Mouse (Mus musculus) midbrain, embryonic 14.5 days (tissue): ENCODE results near the gene Zrsr1. TPM values are rescaled to one million over a fixed set of nuclear protein-coding genes. Genes with fewer than 3 reads are reported as not detected.

Source experiments
- ATAC-seq: fragments of 200-750 bp; cut with Nextera tagmentation; 2 replicates; pipeline ENCODE4 v1.8.0; 2017; ENCODE audit warnings: moderate number of reproducible peaks, moderate library complexity; ENCODE audit not compliant: low FRiP score, low TSS enrichment
- DNase-seq: peaks from one replicate; pipeline ENCODE4 v3.0.0-alpha.2; 2015
- H3K27ac ChIP-seq: fragments of 300-500 bp; sonication (generic); replicated peaks from 2 replicates; pipeline ENCODE4 v1.5.1; 2014; ENCODE audit warnings: mild to moderate bottlenecking, low read depth, low read length, moderate library complexity
- H3K27me3 ChIP-seq: fragments of 300-500 bp; sonication (generic); 2 replicates; pipeline ENCODE4 v1.6.1; 2014; ENCODE audit warnings: low read length, control low read depth, mixed read lengths; ENCODE audit not compliant: control insufficient read depth, insufficient read depth
- H3K36me3 ChIP-seq: fragments of 300-500 bp; sonication (generic); 2 replicates; pipeline ENCODE4 v1.6.1; 2014; ENCODE audit warnings: low read length, control low read depth; ENCODE audit not compliant: control insufficient read depth, insufficient read depth
- H3K4me1 ChIP-seq: fragments of 300-500 bp; sonication (generic); 2 replicates; pipeline ENCODE4 v1.6.1; 2014; ENCODE audit warnings: mild to moderate bottlenecking, antibody characterized with exemption, low read length, control low read depth; ENCODE audit not compliant: control insufficient read depth, insufficient read depth
- H3K4me2 ChIP-seq: fragments of 300-500 bp; sonication (generic); 2 replicates; pipeline ENCODE4 v1.6.1; 2014; ENCODE audit warnings: mild to moderate bottlenecking, low read length, moderate library complexity
- H3K4me3 ChIP-seq: fragments of 300-500 bp; sonication (generic); replicated peaks from 2 replicates; pipeline ENCODE4 v1.5.1; 2014; ENCODE audit warnings: low read depth, low read length
- H3K9ac ChIP-seq: fragments of 300-500 bp; sonication (generic); replicated peaks from 2 replicates; pipeline ENCODE4 v1.6.1; 2014; ENCODE audit warnings: mild to moderate bottlenecking, low read length, moderate library complexity
- H3K9me3 ChIP-seq: fragments of 300-500 bp; sonication (generic); 2 replicates; pipeline ENCODE4 v1.6.1; 2016; ENCODE audit warnings: low read length, control low read depth, mixed read lengths; ENCODE audit not compliant: control insufficient read depth
- WGBS: fragments of 180-500 bp; shearing (Covaris S2); extraction: QIAGEN DNeasy Blood & Tissue Kit; methylation state at CpG from one replicate; pipeline ENCODE4 v1.1.7; 2014; 5-methylcytosine and 5-hydroxymethylcytosine counted together
- polyA plus RNA-seq: library from polyadenylated mRNA; unstranded; fragments of >200 nt; fragmentation: Nextera tagmentation; extraction: Ambion mirVana; gene quantifications from 2 replicates; pipeline ENCODE4 v1.2.1, GENCODE M21; 2014

The Zrsr1 gene
- polyA plus RNA-seq, 1 experiment from 2014 or later, result 5.8 TPM

GRCm38 (mm10) chr11:22991218-22991835 lies 19.5 kb downstream of the Zrsr1 start:
- Histone ChIP-seq H3K4me2 (peak overlapping the region; percentile 98), H3K27me3 (no peaks in the 10 kb centered on the region), H3K4me3 (peak overlapping the region; percentile 79), H3K4me1 (peaks cover 14% of the 10 kb centered on the region), H3K36me3 (peaks cover 28% of the 10 kb centered on the region), H3K27ac (0 out of 2 replicates have a peak overlapping the region, but pooled peaks have one; percentile 89), H3K9me3 (no peaks in the 10 kb centered on the region), H3K9ac (peak overlapping the region; percentile 78)
- 12% methylated on average over 14 of the region's 14 CpGs for WGBS
- no peak for ATAC-seq
- DNase-seq, result no peak

GRCm38 (mm10) chr11:22994271-22994670 lies 22.5 kb downstream of the Zrsr1 start:
- no peak for DNase-seq
- Histone ChIP-seq H3K9ac (no peak overlapping the region), H3K27me3 (no peaks in the 10 kb centered on the region), H3K4me3 (no peak overlapping the region), H3K4me2 (no peak overlapping the region), H3K9me3 (no peaks in the 10 kb centered on the region), H3K36me3 (peaks cover 54% of the 10 kb centered on the region), H3K4me1 (peaks cover 14% of the 10 kb centered on the region), H3K27ac (no peak overlapping the region)
- 97% methylated on average over 2 of the region's 2 CpGs for WGBS
- ATAC-seq, result no peak

- peaks cover 66% of the 10 kb centered on the region for H3K36me3 ChIP-seq
Observed at GRCm38 (mm10) chr11:22995461-22995860, 23.7 kb downstream of the Zrsr1 start.

GRCm38 (mm10) chr11:22998308-22998707 lies 26.5 kb downstream of the Zrsr1 start:
- Histone ChIP-seq H3K27ac (no peak overlapping the region), H3K9ac (no peak overlapping the region), H3K4me2 (no peak overlapping the region), H3K4me1 (no peaks in the 10 kb centered on the region), H3K36me3 (peaks cover 91% of the 10 kb centered on the region), H3K9me3 (no peaks in the 10 kb centered on the region), H3K4me3 (no peak overlapping the region), H3K27me3 (no peaks in the 10 kb centered on the region)
- WGBS, result 84% methylated on average over 1 of the region's 1 CpGs
- ATAC-seq (no peak), DNase-seq (no peak)

More at GRCm38 (mm10) chr11:22995461-22995860, 23.7 kb downstream of the Zrsr1 start:
- Histone ChIP-seq H3K4me2 (no peak overlapping the region), H3K27ac (no peak overlapping the region), H3K27me3 (no peaks in the 10 kb centered on the region), H3K9me3 (no peaks in the 10 kb centered on the region), H3K9ac (no peak overlapping the region), H3K4me3 (no peak overlapping the region), H3K4me1 (peaks cover 14% of the 10 kb centered on the region)
- 96% methylated on average over 4 of the region's 4 CpGs for WGBS
- no peak for DNase-seq
- ATAC-seq, result no peak

- no peak overlapping the region for H3K4me3 ChIP-seq
- 93% methylated on average over 1 of the region's 1 CpGs for WGBS
- H3K4me1 ChIP-seq, result peaks cover 7% of the 10 kb centered on the region
- no peak for ATAC-seq
- DNase-seq, result no peak
- H3K27me3 ChIP-seq, result no peaks in the 10 kb centered on the region
- H3K36me3 ChIP-seq, result peaks cover 53% of the 10 kb centered on the region
- H3K4me2 ChIP-seq, result no peak overlapping the region
- H3K9me3 ChIP-seq, result no peaks in the 10 kb centered on the region
- no peak overlapping the region for H3K27ac ChIP-seq
- H3K9ac ChIP-seq, result no peak overlapping the region
Observed at GRCm38 (mm10) chr11:23005276-23005675, 33.5 kb downstream of the Zrsr1 start.

- H3K9me3 ChIP-seq, result no peaks in the 10 kb centered on the region
- ATAC-seq (no peak), DNase-seq (no peak)
- H3K4me2 ChIP-seq, result peak overlapping the region; percentile 68
- no peaks in the 10 kb centered on the region for H3K27me3 ChIP-seq
- WGBS, result 4% methylated on average over 6 of the region's 6 CpGs
- peaks cover 37% of the 10 kb centered on the region for H3K36me3 ChIP-seq
- peak overlapping the region; percentile 47 for H3K4me3 ChIP-seq
- peak overlapping the region; percentile 96 for H3K27ac ChIP-seq
- peak overlapping the region; percentile 61 for H3K9ac ChIP-seq
- H3K4me1 ChIP-seq, result peaks cover 7% of the 10 kb centered on the region
Observed at GRCm38 (mm10) chr11:23007166-23007480, 35.3 kb downstream of the Zrsr1 start.

GRCm38 (mm10) chr11:23007481-23008180 lies 35.8 kb downstream of the Zrsr1 start, which contains the start of gene Fam161a:
Fam161a (plus strand) TSS chr11:23007531.
- 1% methylated on average over 22 of the region's 22 CpGs for WGBS
- H3K9ac ChIP-seq, result peak within 1 kb of the TSS; percentile 61
- H3K4me2 ChIP-seq, result peak within 1 kb of the TSS; percentile 68
- H3K36me3 ChIP-seq, result peaks cover 32% of the 10 kb centered on the region
- peak within 1 kb of the TSS; percentile 47 for H3K4me3 ChIP-seq
- no peaks in the 10 kb centered on the region for H3K27me3 ChIP-seq
- DNase-seq (peak; percentile 95), ATAC-seq (peak; percentile 93)
- H3K4me1 ChIP-seq, result peaks cover 7% of the 10 kb centered on the region
- peak within 1 kb of the TSS; percentile 96 for H3K27ac ChIP-seq
- H3K9me3 ChIP-seq, result no peaks in the 10 kb centered on the region

GRCm38 (mm10) chr11:23008181-23008823 lies 36.5 kb downstream of the Zrsr1 start:
- peaks cover 7% of the 10 kb centered on the region for H3K4me1 ChIP-seq
- H3K4me2 ChIP-seq, result peak overlapping the region; percentile 68
- peak overlapping the region; percentile 61 for H3K9ac ChIP-seq
- peak; percentile 95 for ATAC-seq
- peaks cover 25% of the 10 kb centered on the region for H3K36me3 ChIP-seq
- peak overlapping the region; percentile 47 for H3K4me3 ChIP-seq
- no peaks in the 10 kb centered on the region for H3K27me3 ChIP-seq
- H3K27ac ChIP-seq, result peak overlapping the region; percentile 96
- H3K9me3 ChIP-seq, result no peaks in the 10 kb centered on the region
- WGBS, result under 1% methylated on average over 40 of the region's 40 CpGs
- DNase-seq, result peak; percentile 95
